19 mouse cellular contexts compared by ENCODE assay signal in genomic region chr1:22694514-22694913, GRCm38 (mm10).
"Had no signal": no experiment of that assay in that cellular context is flagged by ENCODE, and none has a peak within 500 bp of the region (broad histone marks: within the 10 kb centered on the region; RNA-seq: fewer than 3 reads in every experiment).

No protein-coding gene starts in this region.

- DNase-seq: lung, adult 2 months; lung, postnatal 14 days; lung, postnatal 36 days; midbrain, embryonic 14.5 days; retina, postnatal 1 day; right cerebral cortex, adult 18-20 months; right cerebral cortex, postnatal 25 days; right cerebral cortex, postnatal 4 days; spleen, adult 18-20 months; thymus, adult 18-20 months; thymus, postnatal 14 days; thymus, postnatal 36 days had no signal

- H3K4me3 ChIP-seq: midbrain, embryonic 10.5 days; midbrain, embryonic 12.5 days; myocyte; neural tube, embryonic 13.5 days; neural tube, embryonic 15.5 days had no signal

- H3K9ac ChIP-seq: liver, embryonic 14.5 days; midbrain, embryonic 12.5 days; neural tube, embryonic 13.5 days; neural tube, embryonic 15.5 days had no signal

- H3K36me3 ChIP-seq: midbrain, embryonic 10.5 days; midbrain, embryonic 12.5 days; neural tube, embryonic 13.5 days; neural tube, embryonic 15.5 days had no signal

- H3K4me2 ChIP-seq: midbrain, embryonic 12.5 days; neural tube, embryonic 13.5 days; neural tube, embryonic 15.5 days had no signal

- H3K9me3 ChIP-seq: midbrain, embryonic 10.5 days; midbrain, embryonic 12.5 days; neural tube, embryonic 13.5 days; neural tube, embryonic 15.5 days had no signal

- H3K4me1 ChIP-seq: midbrain, embryonic 10.5 days; midbrain, embryonic 12.5 days; neural tube, embryonic 13.5 days had no signal

- H3K27ac ChIP-seq: liver, embryonic 14.5 days; midbrain, embryonic 10.5 days; midbrain, embryonic 12.5 days; neural tube, embryonic 13.5 days; neural tube, embryonic 15.5 days had no signal

- ATAC-seq: midbrain, embryonic 16.5 days had no signal

- H3K27me3 ChIP-seq: midbrain, embryonic 12.5 days; neural tube, embryonic 13.5 days; neural tube, embryonic 15.5 days had no signal
